Mouse (Mus musculus) left cerebral cortex, postnatal 4 days (tissue): ENCODE measurements at regions not wholly inside any gene's neighbourhood (a gene's known extent, or its start where the extent isn't known, plus 50 kb on each side); places are given as distances from the start of the nearest gene placed in this dataset.

ENCODE experiments used
- DNase-seq: peaks from one replicate; pipeline ENCODE4 v3.0.0-alpha.2; 2022
- intact Hi-C: fragments of 180-260 bp; cut with DNase I; formaldehyde crosslinking; loops from one replicate; pipeline ENCODE4 v1.15.1; 2025

DNA sequence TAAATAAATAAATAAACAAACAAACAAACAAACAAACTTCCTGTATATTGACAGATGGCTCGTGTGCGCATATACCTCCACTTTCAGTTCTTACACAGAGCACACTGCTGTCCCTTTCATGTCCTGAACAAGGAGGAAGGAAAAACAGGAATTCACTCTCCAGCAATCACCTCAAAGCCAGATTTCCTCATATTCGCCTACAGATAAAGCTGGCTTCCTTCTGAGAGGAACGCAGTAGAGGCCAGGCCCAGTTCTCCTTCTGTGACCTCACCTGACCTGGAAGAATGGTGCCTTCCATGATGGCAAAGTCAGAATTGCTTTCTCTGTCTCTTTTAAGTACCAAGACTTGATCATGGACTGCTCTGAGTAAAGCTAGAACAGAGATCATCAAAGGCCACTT, 98.1 kb upstream of the Myo10 start:
- intact Hi-C loops: no loop called here
- DNase-seq: no peak

DNA sequence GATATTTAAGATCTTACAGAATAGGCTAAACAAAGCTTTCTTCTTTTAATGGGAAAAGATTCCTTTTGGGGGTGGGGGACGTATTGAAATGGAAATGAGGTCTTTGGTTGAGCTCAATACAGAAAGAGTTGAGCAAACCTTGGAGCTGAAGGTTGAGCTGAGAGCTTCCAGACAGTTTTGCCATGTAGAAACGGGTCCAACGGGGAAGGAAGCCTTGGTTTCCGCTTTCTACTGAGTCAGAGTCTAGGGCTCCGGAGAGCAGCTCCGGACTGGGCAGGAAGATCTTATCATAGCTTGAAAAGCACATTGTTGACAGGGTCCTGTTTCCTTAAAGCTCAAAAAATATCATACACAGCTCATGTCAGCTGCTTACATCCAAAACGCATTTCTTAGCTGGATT, 97.0 kb upstream of the Myo10 start:
- intact Hi-C loops: no loop called here
- no peak for DNase-seq

DNA sequence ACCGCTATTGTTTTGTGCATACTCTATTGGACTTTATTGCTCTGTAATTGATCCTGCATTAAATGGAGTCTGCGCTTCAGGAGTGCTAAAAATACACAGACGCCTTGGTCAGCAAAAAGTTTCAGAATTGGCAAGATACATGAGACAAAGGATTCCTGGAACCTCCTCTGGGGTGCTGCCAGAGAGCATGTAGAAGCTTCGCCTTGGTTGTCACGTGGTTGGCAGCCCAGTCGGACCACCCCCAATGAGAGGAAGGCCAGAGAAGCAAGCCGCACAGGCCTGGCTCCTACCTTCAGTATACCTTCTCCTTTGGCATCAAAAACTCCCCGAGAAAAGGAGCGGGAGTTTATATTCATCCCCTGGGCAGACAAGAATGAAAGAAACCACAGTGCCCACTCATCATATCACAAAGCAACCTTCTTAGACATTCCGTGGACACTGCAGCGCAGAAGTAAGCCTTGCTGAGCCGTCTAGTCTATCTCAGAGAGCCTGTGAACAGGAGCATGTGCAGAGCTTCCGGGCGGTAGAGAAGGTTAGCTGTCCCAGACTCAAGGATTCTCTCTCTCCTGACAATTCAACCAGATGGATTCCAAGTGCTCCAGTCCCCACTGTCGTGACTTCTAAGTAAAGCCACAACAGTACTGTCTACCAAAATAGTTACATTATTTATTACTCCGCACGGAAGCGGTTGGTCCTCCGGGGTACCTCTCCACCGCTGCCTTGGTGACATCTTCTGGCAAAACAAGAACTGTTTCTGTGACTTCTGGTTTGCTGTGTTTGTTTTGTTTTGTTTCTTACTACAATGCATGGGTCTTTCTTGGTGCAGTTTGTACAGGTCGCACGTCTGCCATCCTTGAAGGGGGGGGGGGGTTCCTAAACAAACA, 85.6 kb upstream of the Myo10 start:
- DNase-seq: peak; percentile 64
- intact Hi-C loops: no loop called here

DNA sequence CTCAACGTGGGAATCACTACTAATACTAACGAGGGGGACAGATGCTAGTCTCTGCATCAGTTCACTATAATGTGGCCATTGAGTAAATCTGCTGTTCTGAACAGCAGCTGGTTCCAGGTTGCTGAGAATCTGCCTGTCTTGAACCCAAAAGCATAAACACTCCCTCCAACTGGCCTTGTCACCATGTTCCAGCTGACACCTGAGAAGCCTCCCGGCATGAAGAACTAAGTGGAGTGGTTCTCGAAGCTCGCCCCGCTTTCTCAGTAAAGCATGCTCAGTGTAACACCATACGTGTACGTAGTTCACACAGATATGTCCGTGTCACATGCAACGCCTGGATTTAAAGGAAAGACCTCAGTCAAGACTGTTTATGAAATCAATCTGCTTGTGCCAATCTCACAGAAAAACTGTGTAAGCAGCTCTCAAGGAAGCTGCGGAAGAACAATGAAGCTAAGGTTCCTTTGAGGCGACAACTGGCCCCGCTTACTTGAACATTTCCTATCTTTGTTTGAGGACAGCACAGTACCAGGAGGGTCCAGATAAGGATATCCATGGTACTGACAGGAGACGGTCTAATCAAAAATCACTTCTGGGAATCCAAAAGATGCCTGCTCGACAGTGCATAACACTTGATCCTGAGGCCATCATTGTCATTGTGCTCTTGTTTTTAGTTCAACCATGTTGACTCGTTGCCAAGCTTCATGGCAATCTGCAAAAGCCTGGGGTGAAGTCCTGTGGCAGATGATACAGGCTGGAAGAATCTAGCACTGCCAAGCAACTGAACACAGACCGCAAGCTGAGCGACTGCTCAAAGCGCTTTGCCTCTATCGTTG, 82.8 kb upstream of the Myo10 start:
- DNase-seq: peak; percentile 70
- intact Hi-C loops: no loop called here

DNA sequence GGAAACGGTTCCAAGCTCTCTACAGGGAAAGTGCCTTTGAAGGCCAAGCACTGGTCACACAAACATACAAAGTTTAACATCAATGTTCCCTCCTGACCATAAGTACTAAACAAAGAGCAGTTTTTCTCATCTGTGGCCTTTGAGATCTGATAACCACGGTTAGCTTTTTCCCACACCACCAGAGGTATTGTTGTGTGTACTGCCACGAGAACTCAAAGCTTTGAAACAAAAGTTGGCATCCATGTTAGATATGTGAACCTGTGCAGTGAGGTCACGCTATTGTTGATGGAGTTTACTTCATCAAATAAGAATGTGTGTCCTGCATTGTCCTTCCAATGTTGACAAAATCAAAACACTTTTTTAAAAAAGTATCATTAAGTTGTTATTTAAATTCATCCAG, 79.9 kb upstream of the Myo10 start:
- DNase-seq: no peak
- intact Hi-C loops: no loop called here

DNA sequence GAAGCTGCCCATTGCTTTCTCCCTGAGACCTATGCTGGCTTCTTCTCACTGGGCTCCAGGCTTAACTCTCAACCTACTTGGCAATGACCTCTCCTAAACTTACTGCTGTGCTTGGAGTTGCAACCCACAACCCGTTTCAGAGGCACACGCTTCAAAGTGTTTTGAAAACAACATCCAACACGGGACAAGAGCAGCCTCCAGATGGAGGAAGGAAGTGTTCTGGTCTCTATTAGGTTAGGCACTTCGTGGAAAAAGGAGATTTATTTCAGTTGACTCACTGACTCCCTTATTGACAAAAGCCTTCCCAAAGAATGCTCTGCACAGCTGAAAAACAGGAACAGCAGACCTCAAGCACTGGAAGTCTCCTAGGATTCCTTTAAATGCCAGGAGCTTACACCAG, 76.1 kb upstream of the Myo10 start:
- intact Hi-C loops: no loop called here
- DNase-seq: no peak

DNA sequence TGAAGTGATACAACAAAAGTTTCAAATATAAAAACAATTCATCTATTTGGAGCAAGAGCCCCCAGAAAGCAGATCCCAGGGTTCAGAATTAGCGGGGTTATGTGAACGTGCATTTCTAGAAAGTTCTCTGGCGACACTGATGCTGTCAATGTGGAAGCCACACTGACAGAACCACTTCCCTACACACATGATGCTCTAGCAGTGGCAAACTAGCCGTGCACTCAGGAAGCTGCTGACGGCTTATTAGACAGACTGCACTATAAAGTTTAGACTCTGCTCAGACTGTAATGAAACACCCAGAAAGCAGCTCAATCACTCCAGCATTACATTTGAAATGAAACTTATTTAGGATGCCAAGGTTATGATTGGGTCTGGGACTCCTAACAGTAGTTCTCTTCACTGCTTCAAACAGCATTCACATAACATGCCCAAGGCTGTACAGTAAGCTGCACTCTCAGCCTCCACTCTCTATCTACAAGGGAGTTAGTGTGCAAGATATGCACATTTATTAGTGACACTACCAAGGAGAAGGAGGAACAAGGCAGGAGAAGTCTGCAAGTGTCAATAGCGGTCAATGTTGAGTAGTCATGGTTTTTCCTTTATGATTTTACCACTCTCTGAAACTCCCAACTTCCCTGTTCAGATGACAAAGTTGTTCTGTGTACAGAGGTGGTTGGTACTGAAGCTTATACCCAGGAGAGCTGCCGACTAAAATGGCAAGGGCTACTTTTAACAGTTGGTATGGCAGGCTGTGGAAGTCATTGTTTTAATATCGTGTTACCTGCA, 71.9 kb upstream of the Myo10 start:
- intact Hi-C loops: no loop called here
- no peak for DNase-seq

DNA sequence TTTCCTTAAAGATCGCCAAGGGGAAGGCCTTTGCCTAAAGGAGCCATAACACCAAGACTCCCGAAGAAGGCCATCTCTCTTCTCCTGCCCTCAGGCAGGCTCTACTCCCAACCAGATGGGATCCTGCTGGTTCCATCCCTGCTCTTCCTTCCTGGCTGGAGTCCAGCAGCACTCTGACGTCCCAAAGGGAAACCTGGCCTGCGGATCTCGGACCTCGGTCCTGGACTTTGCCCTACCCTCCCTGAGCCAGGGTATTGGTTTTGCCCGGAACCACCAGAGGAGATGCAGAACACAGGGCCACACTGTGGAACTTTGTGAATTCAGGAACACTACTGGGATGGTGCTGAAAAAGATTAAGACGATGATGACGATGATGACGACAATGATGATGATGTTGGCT, 67.4 kb upstream of the Myo10 start:
- intact Hi-C loops: no loop called here

DNA sequence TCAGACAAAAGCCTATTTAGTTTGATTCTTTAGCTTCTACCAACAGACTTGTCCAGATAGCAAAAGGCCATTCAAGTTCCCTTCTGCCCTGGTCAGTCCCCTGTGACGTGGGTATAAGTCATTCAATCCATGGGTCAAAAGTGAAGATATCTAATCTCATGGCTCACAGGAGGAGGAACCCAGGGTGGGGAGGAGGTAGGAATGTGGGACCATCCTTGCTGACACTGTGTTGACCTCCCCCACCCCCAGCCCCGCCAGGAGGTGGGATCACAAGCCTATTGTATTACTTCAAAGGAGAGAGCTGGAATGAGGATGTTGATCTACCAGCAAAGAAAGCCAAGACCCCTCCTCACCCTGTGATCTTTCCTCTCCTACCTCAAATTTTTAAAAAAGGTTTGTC, 66.5 kb upstream of the Myo10 start:
- intact Hi-C loops: no loop called here
- DNase-seq: no peak

More for the DNA sequence above, 67.4 kb upstream of the Myo10 start:
- DNase-seq: no peak

DNA sequence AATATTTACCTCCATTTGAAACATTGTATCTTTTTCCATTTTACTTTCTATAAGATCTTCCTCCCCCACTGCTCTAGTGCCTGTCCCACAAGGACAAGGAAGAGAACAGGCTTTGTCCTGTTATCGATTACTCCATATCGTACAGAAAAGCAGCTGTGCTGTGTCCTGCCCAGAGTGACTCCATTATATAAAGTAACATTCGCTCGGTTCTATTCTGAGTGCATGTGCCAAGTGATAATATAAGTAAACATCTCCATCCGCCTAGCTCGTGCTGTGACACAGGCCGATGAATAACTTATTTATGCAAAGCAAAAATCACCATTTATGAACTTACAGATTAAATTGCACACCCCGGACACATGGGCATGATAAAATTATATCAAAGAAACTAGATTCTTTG, 64.8 kb upstream of the Myo10 start:
- intact Hi-C loops: no loop called here
- no peak for DNase-seq

DNA sequence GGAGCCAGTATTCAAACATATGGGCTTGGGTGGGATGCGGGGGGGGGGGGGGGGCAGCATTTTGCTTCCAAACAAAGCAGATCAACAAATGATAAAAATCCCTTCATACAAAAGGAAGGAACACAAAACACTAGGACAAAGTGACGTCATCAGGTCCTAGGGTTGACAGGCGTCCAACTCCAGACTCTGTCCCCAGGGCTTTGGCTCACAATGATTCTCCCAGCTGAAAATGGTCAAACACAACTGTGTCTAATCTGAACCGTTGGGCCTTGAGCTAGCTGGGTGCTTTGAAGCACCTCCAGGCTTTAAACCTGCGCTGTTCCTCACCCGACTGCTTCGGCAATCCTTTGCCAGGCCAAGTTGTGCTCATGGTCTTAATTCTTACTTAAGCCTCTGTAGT, 64.1 kb upstream of the Myo10 start:
- intact Hi-C loops: no loop called here
- DNase-seq: no peak

DNA sequence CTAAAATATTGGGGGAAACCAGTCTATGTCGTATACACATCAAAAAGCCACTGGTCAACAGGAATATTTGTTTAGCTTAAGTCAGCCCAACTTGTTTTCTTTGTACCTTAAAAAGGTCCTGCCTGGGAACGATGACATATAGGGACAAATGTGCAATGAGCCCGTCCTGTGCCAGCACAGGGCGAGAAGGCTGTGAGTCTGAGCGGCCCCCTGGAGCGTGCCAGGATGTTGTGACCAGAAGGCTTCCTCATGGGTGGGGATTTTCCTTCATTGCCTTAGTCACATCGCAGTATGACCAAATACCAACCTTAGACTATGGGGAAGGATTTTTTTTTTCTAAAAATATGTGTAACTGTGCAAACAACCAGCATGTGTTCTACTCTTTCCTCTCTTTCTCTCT, 58.7 kb upstream of the Myo10 start:
- DNase-seq: no peak
- intact Hi-C loops: no loop called here

DNA sequence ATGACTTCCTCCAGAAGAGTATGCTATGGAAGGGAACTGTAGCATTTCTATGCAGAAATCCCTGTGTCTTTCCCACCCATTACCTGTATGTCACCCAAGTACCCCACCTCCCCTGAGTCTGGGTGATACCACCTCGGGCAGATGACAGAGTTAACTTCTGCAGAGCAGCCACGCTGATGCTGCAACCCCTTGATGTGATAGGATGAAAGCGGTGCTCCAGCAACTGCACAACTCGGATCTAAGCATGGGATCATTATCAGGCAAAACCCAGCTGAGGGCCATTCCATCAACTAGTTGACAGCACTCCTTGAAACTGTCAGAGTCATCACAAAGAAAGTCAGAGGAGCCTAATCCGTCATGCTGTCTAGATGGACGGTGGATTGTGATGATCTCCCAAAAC, 49.8 kb upstream of the Myo10 start:
- DNase-seq: no peak
- intact Hi-C loops: no loop called here
